In genomic region chr16:65105184-65105931, GRCm38 (mm10) we compare ENCODE assay signal across 10 mouse cellular contexts. TPM values are rescaled to one million over a fixed set of nuclear protein-coding genes. Genes with fewer than 3 reads are reported as not detected.
DNase-seq lines count a peak whose midpoint lies in the region; ATAC-seq and TF ChIP-seq lines count a peak whose summit lies in the region.
"Had no signal": no experiment of that assay in that cellular context is flagged by ENCODE, and none has a peak within 500 bp of the region (broad histone marks: within the 10 kb centered on the region; RNA-seq: fewer than 3 reads in every experiment).

TSS of gene Htr1f (minus strand) at chr16:65105854.

- no peak within 1 kb of the TSS for H3K27ac ChIP-seq in heart, embryonic 13.5 days (replicated peaks)
- H3K27ac ChIP-seq in intestine, embryonic 16.5 days (ENCODE audit: low read length): no peak within 1 kb of the TSS
- H3K27ac ChIP-seq in neural tube, embryonic 11.5 days (ENCODE audit: low read depth, low read length): no peak within 1 kb of the TSS

- no peaks in the 10 kb centered on the region for H3K36me3 ChIP-seq in heart, embryonic 13.5 days
- no peaks in the 10 kb centered on the region for H3K36me3 ChIP-seq in E14TG2a.4 (ENCODE audit: insufficient read depth, low read length)
- H3K36me3 ChIP-seq in intestine, embryonic 16.5 days (ENCODE audit: control insufficient read depth, insufficient read depth, low read length): no peaks in the 10 kb centered on the region
- no peaks in the 10 kb centered on the region for H3K36me3 ChIP-seq in neural tube, embryonic 11.5 days (ENCODE audit: control insufficient read depth, insufficient read depth, low read length)

- H3K27me3 ChIP-seq in heart, embryonic 13.5 days (replicated peaks): peaks cover 31% of the 10 kb centered on the region
- peaks cover 31% of the 10 kb centered on the region for H3K27me3 ChIP-seq in E14TG2a.4 (ENCODE audit: insufficient read depth, low read length)
- H3K27me3 ChIP-seq in intestine, embryonic 16.5 days (replicated peaks; ENCODE audit: control insufficient read depth, insufficient read depth, low read length): peaks cover 7% of the 10 kb centered on the region; the same call in 1 of the 2 replicates
- 0 out of 2 replicates have a peak, but pooled peaks cover 6% of the 10 kb centered on the region for H3K27me3 ChIP-seq in neural tube, embryonic 11.5 days (ENCODE audit: control insufficient read depth, insufficient read depth, low read length)

- no peak for TF ChIP-seq CTCF in E14TG2a.4 (conservative IDR thresholded peaks at IDR 0.05; ENCODE audit: low read length)

- WGBS in heart, embryonic 13.5 days: 4% methylated on average over 41 of the region's 41 CpGs
- WGBS in intestine, embryonic 16.5 days: 5% methylated on average over 41 of the region's 41 CpGs
- WGBS in neural tube, embryonic 11.5 days: 5% methylated on average over 41 of the region's 41 CpGs

- intact Hi-C loops in heart, postnatal 25 days (cut with DNase I): no loop called here

- peak within 1 kb of the TSS; percentile 53 for H3K4me3 ChIP-seq in heart, embryonic 13.5 days
- H3K4me3 ChIP-seq in E14TG2a.4 (replicated peaks; ENCODE audit: low read length): peak within 1 kb of the TSS; percentile 73
- peak within 1 kb of the TSS; percentile 44 for H3K4me3 ChIP-seq in intestine, embryonic 16.5 days (ENCODE audit: low read length)
- peak within 1 kb of the TSS; percentile 38 for H3K4me3 ChIP-seq in neural tube, embryonic 11.5 days (ENCODE audit: low read depth, low read length)

- H3K9me3 ChIP-seq in heart, embryonic 13.5 days: no peaks in the 10 kb centered on the region
- H3K9me3 ChIP-seq in E14TG2a.4 (ENCODE audit: low read length): peaks cover 11% of the 10 kb centered on the region
- H3K9me3 ChIP-seq in intestine, embryonic 16.5 days (ENCODE audit: control insufficient read depth, low read length): no peaks in the 10 kb centered on the region
- H3K9me3 ChIP-seq in neural tube, embryonic 11.5 days (ENCODE audit: control insufficient read depth, low read length): no peaks in the 10 kb centered on the region

- peak within 1 kb of the TSS; percentile 81 for H3K4me2 ChIP-seq in heart, embryonic 13.5 days
- peak within 1 kb of the TSS; percentile 71 for H3K4me2 ChIP-seq in intestine, embryonic 16.5 days (ENCODE audit: low read depth, low read length)
- peak within 1 kb of the TSS; percentile 85 for H3K4me2 ChIP-seq in neural tube, embryonic 11.5 days (ENCODE audit: low read depth)

- no peak for ATAC-seq in heart, embryonic 13.5 days (ENCODE audit: extremely low read depth, insufficient number of reproducible peaks, low FRiP score, low TSS enrichment)
- peak; percentile 18; the same call in 1 of the 2 replicates for ATAC-seq in intestine, embryonic 16.5 days
- ATAC-seq in neural tube, embryonic 11.5 days (ENCODE audit: insufficient read depth, low FRiP score, low TSS enrichment): peak; percentile 83

- no peak for DNase-seq in heart, postnatal 25 days (ENCODE audit: low spot score)
- DNase-seq in embryo, embryonic 9.5 days (ENCODE audit: extremely low spot score): peak; percentile 48
- DNase-seq in neural tube, embryonic 11.5 days (ENCODE audit: low spot score): peak; percentile 66
- DNase-seq in adipocyte (ENCODE audit: low spot score): no peak
- no peak for DNase-seq in yolk sac, embryonic 10.5 days (ENCODE audit: low spot score)

- peak within 1 kb of the TSS; percentile 57 for H3K9ac ChIP-seq in heart, embryonic 13.5 days
- peak within 1 kb of the TSS; percentile 27; the same call in 1 of the 2 replicates for H3K9ac ChIP-seq in intestine, embryonic 16.5 days (ENCODE audit: low read depth, low read length)
- peak within 1 kb of the TSS; percentile 44; the same call in 1 of the 2 replicates for H3K9ac ChIP-seq in neural tube, embryonic 11.5 days (ENCODE audit: low read length)

- H3K4me1 ChIP-seq in heart, embryonic 13.5 days: peaks cover 9% of the 10 kb centered on the region
- H3K4me1 ChIP-seq in E14TG2a.4 (replicated peaks; ENCODE audit: low read depth, low read length): peaks cover 11% of the 10 kb centered on the region
- H3K4me1 ChIP-seq in intestine, embryonic 16.5 days (ENCODE audit: control insufficient read depth, insufficient read depth, low read length): no peaks in the 10 kb centered on the region
- H3K4me1 ChIP-seq in neural tube, embryonic 11.5 days (ENCODE audit: control insufficient read depth, insufficient read depth, low read length): 0 out of 2 replicates have a peak, but pooled peaks cover 3% of the 10 kb centered on the region

RNA-seq across cellular contexts. Expression of gene Htr1f, which starts in this region (rescaled TPM):
- polyA plus RNA-seq in heart, embryonic 13.5 days (2015; fragmentation: Nextera tagmentation; extraction: Ambion mirVana): 0.05 TPM in 1 of 2 replicates, not detected in the other
- total RNA-seq in heart, postnatal 25 days (2021): not detected
- polyA plus RNA-seq in intestine, embryonic 16.5 days (2015; fragmentation: Nextera tagmentation; extraction: Ambion mirVana): not detected in 2 replicates
- not detected in 2 replicates for polyA plus RNA-seq in neural tube, embryonic 11.5 days (2014; fragmentation: Nextera tagmentation; extraction: Ambion mirVana)
- total RNA-seq: MEL had no signal
- polyA plus RNA-seq: large intestine, adult 2 months had no signal

Comparison
In these comparisons a context has a peak if more than half of its experiments do, and no peak if none do; other contexts are left out.
1. Peak in ATAC-seq, H3K4me3 ChIP-seq, H3K9ac ChIP-seq and H3K4me2 ChIP-seq in intestine, embryonic 16.5 days; RNA of the gene not detected or under 1 TPM.
2. Peak in DNase-seq, ATAC-seq, H3K4me3 ChIP-seq, H3K9ac ChIP-seq and H3K4me2 ChIP-seq in neural tube, embryonic 11.5 days; RNA of the gene not detected or under 1 TPM.